ENCODE assay signal across 10 mouse cellular contexts in genomic region chr4:106866381-106866780, GRCm38 (mm10). TPM values are rescaled to one million over a fixed set of nuclear protein-coding genes. Genes with fewer than 3 reads are reported as not detected.
DNase-seq lines count a peak whose midpoint lies in the region; ATAC-seq lines count a peak whose summit lies in the region.
"Had no signal": no experiment of that assay in that cellular context is flagged by ENCODE, and none has a peak within 500 bp of the region (broad histone marks: within the 10 kb centered on the region; RNA-seq: fewer than 3 reads in every experiment).

No protein-coding gene starts in this region.

- peaks cover 59% of the 10 kb centered on the region for H3K4me1 ChIP-seq in heart, embryonic 11.5 days (ENCODE audit: control insufficient read depth, insufficient read depth, low read length)
- H3K4me1 ChIP-seq in midbrain, embryonic 10.5 days: peaks cover 77% of the 10 kb centered on the region
- H3K4me1 ChIP-seq in midbrain, embryonic 16.5 days (ENCODE audit: control insufficient read depth, insufficient read depth, low read length): peaks cover 13% of the 10 kb centered on the region
- peaks cover 74% of the 10 kb centered on the region for H3K4me1 ChIP-seq in limb, embryonic 11.5 days (ENCODE audit: control insufficient read depth, insufficient read depth, low read length)
- H3K4me1 ChIP-seq in stomach, embryonic 16.5 days (ENCODE audit: control insufficient read depth, insufficient read depth, low read length): peaks cover 51% of the 10 kb centered on the region

- ATAC-seq in heart, embryonic 11.5 days (replicated peaks; ENCODE audit: insufficient number of reproducible peaks, low FRiP score, low TSS enrichment): no peak
- no peak for ATAC-seq in midbrain, embryonic 16.5 days
- ATAC-seq in limb, embryonic 11.5 days (ENCODE audit: insufficient number of reproducible peaks, low FRiP score, low TSS enrichment, low read depth): no peak
- no peak for ATAC-seq in stomach, embryonic 16.5 days (ENCODE audit: insufficient read depth, low FRiP score)
- ATAC-seq in granulocyte monocyte progenitor cell, adult 5-6 weeks (replicated peaks; ENCODE audit: poor library complexity, severe bottlenecking): no peak
- ATAC-seq: Patski had no signal

- no peak overlapping the region for H3K4me2 ChIP-seq in heart, embryonic 11.5 days
- H3K4me2 ChIP-seq in midbrain, embryonic 16.5 days (ENCODE audit: low read length): no peak overlapping the region
- H3K4me2 ChIP-seq in limb, embryonic 11.5 days (ENCODE audit: low read depth, severe bottlenecking): peak overlapping the region; percentile 34; the same call in 1 of the 2 replicates
- no peak overlapping the region for H3K4me2 ChIP-seq in stomach, embryonic 16.5 days (ENCODE audit: low read depth, low read length)

- intact Hi-C loops in heart, postnatal 14 days (cut with DNase I): no loop called here

- no peaks in the 10 kb centered on the region for H3K27me3 ChIP-seq in heart, embryonic 11.5 days (ENCODE audit: control insufficient read depth, insufficient read depth, low read length)
- 0 out of 2 replicates have a peak, but pooled peaks cover 3% of the 10 kb centered on the region for H3K27me3 ChIP-seq in midbrain, embryonic 10.5 days (ENCODE audit: low read depth, poor library complexity, severe bottlenecking)
- H3K27me3 ChIP-seq in midbrain, embryonic 16.5 days (ENCODE audit: control insufficient read depth, insufficient read depth, low read depth, low read length): no peaks in the 10 kb centered on the region
- H3K27me3 ChIP-seq in limb, embryonic 11.5 days (ENCODE audit: control insufficient read depth, insufficient read depth, low read length): no peaks in the 10 kb centered on the region
- H3K27me3 ChIP-seq in stomach, embryonic 16.5 days (ENCODE audit: control insufficient read depth, insufficient read depth, low read length): no peaks in the 10 kb centered on the region
- H3K27me3 ChIP-seq: Patski had no signal

- no peaks in the 10 kb centered on the region for H3K9me3 ChIP-seq in heart, embryonic 11.5 days (replicated peaks; ENCODE audit: control insufficient read depth, low read length)
- H3K9me3 ChIP-seq in midbrain, embryonic 10.5 days (replicated peaks): no peaks in the 10 kb centered on the region
- H3K9me3 ChIP-seq in midbrain, embryonic 16.5 days (replicated peaks; ENCODE audit: control insufficient read depth, low read length, poor library complexity, severe bottlenecking): no peaks in the 10 kb centered on the region
- H3K9me3 ChIP-seq in limb, embryonic 11.5 days (ENCODE audit: control insufficient read depth, low read length): no peaks in the 10 kb centered on the region
- H3K9me3 ChIP-seq in stomach, embryonic 16.5 days (replicated peaks; ENCODE audit: control insufficient read depth, low read length): no peaks in the 10 kb centered on the region

- peak overlapping the region; percentile 56; the same call in 1 of the 2 replicates for H3K9ac ChIP-seq in heart, embryonic 11.5 days (ENCODE audit: low read depth, low read length)
- H3K9ac ChIP-seq in midbrain, embryonic 16.5 days (ENCODE audit: low read depth, low read length): no peak overlapping the region
- H3K9ac ChIP-seq in limb, embryonic 11.5 days (ENCODE audit: low read length): peak overlapping the region; percentile 8; the same call in 1 of the 2 replicates
- H3K9ac ChIP-seq in stomach, embryonic 16.5 days (ENCODE audit: low read length): peak overlapping the region; percentile 57; the same call in 1 of the 2 replicates

- no peaks in the 10 kb centered on the region for H3K36me3 ChIP-seq in heart, embryonic 11.5 days (ENCODE audit: control insufficient read depth, insufficient read depth, low read length)
- H3K36me3 ChIP-seq in midbrain, embryonic 10.5 days: no peaks in the 10 kb centered on the region
- H3K36me3 ChIP-seq in midbrain, embryonic 16.5 days (ENCODE audit: control insufficient read depth, insufficient read depth, low read length): no peaks in the 10 kb centered on the region
- no peaks in the 10 kb centered on the region for H3K36me3 ChIP-seq in limb, embryonic 11.5 days (ENCODE audit: control insufficient read depth, insufficient read depth, low read length)
- no peaks in the 10 kb centered on the region for H3K36me3 ChIP-seq in stomach, embryonic 16.5 days (ENCODE audit: control insufficient read depth, insufficient read depth, low read length)

- H3K27ac ChIP-seq in heart, embryonic 11.5 days (ENCODE audit: low read depth, low read length): peak overlapping the region; percentile 75
- H3K27ac ChIP-seq in midbrain, embryonic 10.5 days (replicated peaks): peak overlapping the region; percentile 87
- no peak overlapping the region for H3K27ac ChIP-seq in midbrain, embryonic 16.5 days (ENCODE audit: low read length)
- H3K27ac ChIP-seq in limb, embryonic 11.5 days (replicated peaks; ENCODE audit: low read depth, low read length): peak overlapping the region; percentile 99
- H3K27ac ChIP-seq in stomach, embryonic 16.5 days (ENCODE audit: low read length): peak overlapping the region; percentile 82

- WGBS in heart, embryonic 11.5 days (ENCODE audit: insufficient replicate concordance): 46% methylated on average over 5 of the region's 5 CpGs
- 51% methylated on average over 5 of the region's 5 CpGs for WGBS in midbrain, embryonic 10.5 days
- WGBS in midbrain, embryonic 16.5 days: 61% methylated on average over 5 of the region's 5 CpGs
- 23% methylated on average over 5 of the region's 5 CpGs for WGBS in limb, embryonic 11.5 days
- WGBS in stomach, embryonic 16.5 days: 53% methylated on average over 5 of the region's 5 CpGs

- no peak overlapping the region for H3K4me3 ChIP-seq in heart, embryonic 11.5 days (ENCODE audit: low read depth, low read length)
- H3K4me3 ChIP-seq in midbrain, embryonic 10.5 days: peak overlapping the region; percentile 28; the same call in 1 of the 2 replicates
- no peak overlapping the region for H3K4me3 ChIP-seq in midbrain, embryonic 16.5 days (ENCODE audit: low read depth, low read length)
- H3K4me3 ChIP-seq in limb, embryonic 11.5 days (ENCODE audit: low read depth, low read length): no peak overlapping the region
- no peak overlapping the region for H3K4me3 ChIP-seq in stomach, embryonic 16.5 days (replicated peaks; ENCODE audit: low read length)

- no peak for DNase-seq in heart, postnatal 14 days
- no peak for DNase-seq in midbrain, embryonic 10.5 days (ENCODE audit: low spot score)
- DNase-seq in limb, embryonic 11.5 days (ENCODE audit: low spot score): peak; percentile 47
- no peak for DNase-seq in embryo, embryonic 10.5 days (ENCODE audit: low spot score)
- DNase-seq: B cell, adult 2 months had no signal

RNA-seq across cellular contexts. Expression of gene Ssbp3, which starts 44.1 kb away (rescaled TPM):
- 54.2 and 63.4 TPM in 2 replicates for polyA plus RNA-seq in heart, embryonic 11.5 days (2014; fragmentation: Nextera tagmentation; extraction: Ambion mirVana)
- 10 to 100 TPM; 42.5 to 46.9 TPM for total RNA-seq in heart, postnatal 14 days (2021)
- 119 and 136 TPM in 2 replicates for polyA plus RNA-seq in midbrain, embryonic 10.5 days (2016; fragmentation: Nextera tagmentation; extraction: Ambion mirVana)
- polyA plus RNA-seq in midbrain, embryonic 16.5 days (2015; fragmentation: Nextera tagmentation; extraction: Ambion mirVana): 129 and 164 TPM in 2 replicates
- 179 and 186 TPM in 2 replicates for polyA plus RNA-seq in limb, embryonic 11.5 days (2014; fragmentation: Nextera tagmentation; extraction: Ambion mirVana)
- 48.4 and 52.8 TPM in 2 replicates for polyA plus RNA-seq in stomach, embryonic 16.5 days (2015; fragmentation: Nextera tagmentation; extraction: Ambion mirVana)
- 43.2 and 54.1 TPM in 2 replicates for total RNA-seq in granulocyte monocyte progenitor cell, adult 5-6 weeks (2014; fragmentation: Nextera tagmentation)
- 12.9 and 19.2 TPM in 2 replicates for total RNA-seq in granulocyte monocyte progenitor cell, adult 5-6 weeks (2017)
